Mouse (Mus musculus) spleen, adult 10 weeks (tissue): Measurements from ENCODE around the gene Cadps. TPM values are rescaled to one million over a fixed set of nuclear protein-coding genes. Genes with fewer than 3 reads are reported as not detected.

Experiments
- polyA plus RNA-seq: library from polyadenylated mRNA; stranded (reverse); fragments of 350-450 nt; fragmentation: Illumina TruSeq; extraction: RNeasy Lipid Tissue Mini Kit (QIAGEN cat#74804); gene quantifications from one replicate; pipeline ENCODE4 v1.2.3, GENCODE M21; 2015; ENCODE audit warnings: low replicate concordance; ENCODE audit not compliant: insufficient read depth

The Cadps gene
- 0.26 TPM for polyA plus RNA-seq

GRCm38 (mm10) chr14:12822491-12823219 lies at the start of gene Cadps:
Gene Cadps, minus strand, starts transcription at chr14:12823079.

GRCm38 (mm10) chr14:12348089-12348488 lies 474.8 kb downstream of the Cadps start, which contains the start of gene Fezf2:
Gene Fezf2, minus strand, starts transcription at chr14:12348189.

